Mouse (Mus musculus) naive thymus-derived CD4-positive, alpha-beta T cell, adult 2 months (primary cell): ENCODE data around the gene Phka1.
A peak's percentile ranks its signal among the peaks of the same experiment; 100 is the strongest.
"Not testable (repeated sequence)": the region's sequence is repeated elsewhere in the genome, so short reads cannot be mapped to it uniquely, and the experiment has no call there.

Experiments used
- DNase-seq: peaks from one replicate; pipeline ENCODE4 v3.0.0-alpha.2; 2011; ENCODE audit warnings: low read depth

Gene Phka1

GRCm38 (mm10) chrX:102643823-102644572 lies at the start of gene Phka1:
Gene Phka1 (minus strand): TSS chrX:102644246.
- no peak for DNase-seq

GRCm38 (mm10) chrX:102689252-102689651 lies 45.2 kb upstream of the Phka1 start:
- not testable (repeated sequence) for DNase-seq

DNA sequence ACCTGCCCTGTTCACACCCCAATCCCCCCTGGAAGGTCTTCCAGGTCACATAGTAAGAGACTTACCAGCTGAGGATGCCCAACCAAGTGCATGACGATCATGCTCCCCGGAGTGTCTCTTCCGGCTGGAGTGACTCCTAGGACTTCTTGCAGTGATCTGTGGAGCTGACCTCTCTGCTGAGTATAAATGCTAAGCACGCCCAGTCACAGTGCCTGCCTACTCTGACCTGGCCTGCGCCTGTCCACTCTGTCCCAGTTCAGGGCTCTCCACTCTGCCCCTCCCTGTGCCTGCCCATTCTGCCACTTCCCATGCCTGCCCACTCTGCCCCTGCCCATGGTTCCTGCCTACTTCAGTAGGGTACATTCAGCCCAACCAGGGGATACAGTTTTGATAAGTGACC lies 42.8 kb upstream of the Phka1 start, which contains the start of gene Gm3880:
Gene Gm3880 (minus strand): TSS at position 101 of the 400 bp plus-strand sequence.
- not testable (repeated sequence) for DNase-seq

DNA sequence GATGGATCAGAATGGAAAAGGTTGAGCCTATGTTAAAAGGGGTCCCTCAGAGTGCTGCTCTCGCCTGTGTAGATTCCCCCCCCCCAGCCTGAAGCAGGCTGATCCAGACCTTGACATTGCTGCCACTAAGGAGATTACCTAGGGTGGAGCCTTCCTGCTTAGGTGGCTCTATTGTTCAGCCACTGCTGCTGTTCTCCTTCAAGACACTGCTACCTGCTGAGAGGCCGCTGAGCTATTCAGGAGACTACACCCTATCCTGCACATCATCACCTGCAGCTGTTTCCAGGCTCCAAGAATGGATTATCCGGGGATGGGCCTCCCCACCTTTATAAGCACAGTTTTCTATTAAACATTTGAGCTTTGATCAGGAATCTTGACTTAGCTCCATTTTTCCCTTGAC lies 40.7 kb upstream of the Phka1 start:
- DNase-seq: not testable (repeated sequence)

GRCm38 (mm10) chrX:102666641-102667040 lies 22.6 kb upstream of the Phka1 start:
- DNase-seq: no peak

GRCm38 (mm10) chrX:102660712-102661111 lies 16.7 kb upstream of the Phka1 start:
- no peak for DNase-seq

- no peak for DNase-seq
Observed at GRCm38 (mm10) chrX:102645691-102646090, 1.6 kb upstream of the Phka1 start.

DNA sequence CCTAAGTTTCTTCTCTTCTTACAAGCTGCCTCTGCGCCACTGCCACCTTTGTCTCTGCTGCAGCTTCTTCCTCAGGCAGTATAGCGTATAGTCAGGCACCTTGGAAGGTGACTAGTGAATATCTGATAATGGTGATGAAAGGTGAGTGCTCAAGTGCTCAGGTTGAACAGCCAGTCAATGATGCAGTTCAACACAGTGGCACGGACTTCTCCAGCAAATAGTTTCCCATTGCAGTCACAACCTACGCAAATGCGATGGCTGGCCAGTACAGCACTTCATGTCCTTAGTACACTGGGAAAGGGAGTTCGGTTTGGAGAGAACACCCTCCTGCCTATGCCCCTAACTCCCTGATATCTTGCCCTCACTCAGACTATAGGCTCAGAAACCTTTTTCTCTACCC lies 1.1 kb upstream of the Phka1 start:
- DNase-seq: no peak

- no peak for DNase-seq
Observed at GRCm38 (mm10) chrX:102644573-102644951, 516 bp upstream of the Phka1 start.

DNA sequence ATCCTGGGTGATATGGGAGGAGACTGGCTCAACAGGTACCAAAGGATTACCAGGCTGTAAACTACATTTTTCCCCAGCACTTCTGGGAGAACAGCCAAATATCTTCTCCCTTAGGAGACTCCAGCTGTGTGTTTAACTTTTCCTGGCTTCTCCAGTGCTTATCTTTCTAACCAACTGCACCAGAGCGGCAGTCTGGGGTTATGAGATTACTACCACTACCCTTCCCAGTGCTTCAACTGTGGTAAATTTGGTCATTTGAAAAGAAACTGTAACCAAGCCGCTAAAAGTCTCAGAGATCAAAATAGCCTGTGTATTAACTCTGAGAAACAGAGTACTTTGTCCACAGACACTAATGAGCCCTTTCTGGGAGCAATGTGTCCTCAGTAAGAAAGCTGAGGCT lies 42.8 kb downstream of the Phka1 start:
- no peak for DNase-seq

DNA sequence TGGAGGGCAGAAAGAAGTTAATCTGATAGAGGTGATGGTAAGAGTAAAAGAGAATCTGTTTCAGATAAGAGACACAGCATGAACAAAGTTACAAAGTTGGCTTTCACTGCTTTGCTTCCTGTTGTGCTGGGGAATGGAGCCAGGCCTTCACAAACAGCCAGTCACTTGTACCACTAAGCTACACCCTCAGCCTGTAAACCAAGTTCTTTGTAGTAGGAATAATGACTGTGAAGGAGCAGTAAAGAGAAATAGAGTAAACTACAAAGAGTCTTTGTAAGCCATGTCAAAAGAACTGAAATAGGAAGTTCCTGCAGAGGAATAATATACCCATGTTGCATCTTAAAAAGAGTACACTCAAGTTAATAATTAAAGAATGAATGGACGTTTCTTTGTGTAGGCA lies 55.5 kb downstream of the Phka1 start:
- DNase-seq: no peak

DNA sequence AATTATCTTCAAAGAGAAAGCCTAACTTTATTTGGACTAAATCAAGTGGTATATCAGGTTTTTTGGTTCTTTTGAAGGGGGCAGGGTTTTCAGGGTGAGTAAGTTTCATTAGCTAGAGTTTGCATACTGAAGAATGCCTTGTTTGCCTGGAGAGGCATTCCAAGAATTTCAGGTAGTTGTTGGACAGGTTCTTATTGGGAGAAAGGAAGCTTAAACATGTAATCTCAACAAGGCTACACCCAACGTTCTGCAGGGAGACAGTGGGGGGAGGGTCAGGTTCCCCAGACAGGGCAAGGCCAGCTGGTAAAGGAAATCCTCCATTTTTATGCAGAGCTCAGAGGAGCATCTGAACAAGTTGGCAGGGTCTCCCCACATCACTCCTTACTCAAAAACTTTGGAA lies 72.9 kb downstream of the Phka1 start:
- DNase-seq: no peak

- DNase-seq: no peak
Observed at GRCm38 (mm10) chrX:102556906-102557305, 87.1 kb downstream of the Phka1 start.

GRCm38 (mm10) chrX:102509205-102509604 lies 134.8 kb downstream of the Phka1 start:
- no peak for DNase-seq

DNA sequence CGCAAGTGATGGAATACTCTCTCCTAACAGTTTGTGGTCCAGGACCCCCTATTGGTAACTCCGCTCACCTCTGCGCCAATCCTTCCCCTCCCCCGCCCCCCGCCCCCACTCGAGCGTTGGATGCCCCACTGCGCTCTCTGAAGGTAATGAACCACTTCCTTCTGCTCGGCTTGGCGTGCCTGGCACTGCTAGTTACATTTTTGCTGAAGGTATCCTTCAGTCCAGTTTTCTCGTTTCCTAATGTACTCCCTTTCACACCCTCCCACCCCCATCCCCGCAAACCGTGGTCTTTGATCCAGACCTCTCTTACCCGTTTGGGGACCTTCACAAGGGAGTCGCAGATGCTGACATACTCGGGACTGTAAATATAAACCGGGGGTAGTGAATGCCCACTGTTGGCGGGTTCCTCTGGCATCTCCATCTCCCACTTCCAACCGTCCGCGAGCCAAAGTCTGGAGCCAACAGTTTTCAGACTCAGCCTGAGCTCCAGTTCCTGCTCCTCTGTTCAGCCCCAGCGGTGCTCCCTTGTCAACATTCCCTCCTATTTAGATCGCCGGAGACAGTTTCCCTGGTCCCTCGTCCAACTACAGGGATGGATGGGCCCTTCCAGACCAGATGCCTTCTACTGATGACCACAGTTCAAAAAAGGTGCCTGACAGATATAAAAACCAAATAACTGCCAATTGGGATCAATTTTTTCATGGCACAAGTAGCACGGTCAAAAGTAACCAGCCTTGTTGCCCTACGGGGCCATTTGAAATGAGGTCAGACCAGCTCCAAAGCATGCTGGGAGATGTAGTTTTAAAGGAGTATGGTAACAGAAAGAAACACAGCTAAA lies 139.2 kb downstream of the Phka1 start, which contains the start of gene Hdac8:
Gene Hdac8 (minus strand): TSS at position 716 of the 838 bp plus-strand sequence.
- peak; percentile 75 for DNase-seq

DNA sequence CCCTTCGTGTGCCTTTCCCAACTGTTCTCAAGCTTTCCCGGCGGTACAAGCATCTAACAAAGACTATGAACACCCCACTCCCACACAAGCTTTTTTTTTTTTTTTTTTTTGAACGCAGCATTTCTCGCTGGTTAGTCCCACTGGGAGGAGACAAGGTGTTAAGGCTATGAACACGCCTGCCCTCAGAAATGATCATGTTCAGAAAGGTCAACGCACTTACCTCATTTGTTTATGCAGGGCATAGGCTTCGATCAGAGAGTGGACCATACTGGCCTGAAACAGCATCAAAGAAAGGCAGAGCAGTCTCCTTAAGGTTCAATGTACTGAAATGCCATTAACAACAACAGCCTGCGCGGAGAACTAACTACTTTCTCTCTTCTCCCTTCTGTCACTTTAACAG lies 139.9 kb downstream of the Phka1 start:
- peak; percentile 28 for DNase-seq

DNA sequence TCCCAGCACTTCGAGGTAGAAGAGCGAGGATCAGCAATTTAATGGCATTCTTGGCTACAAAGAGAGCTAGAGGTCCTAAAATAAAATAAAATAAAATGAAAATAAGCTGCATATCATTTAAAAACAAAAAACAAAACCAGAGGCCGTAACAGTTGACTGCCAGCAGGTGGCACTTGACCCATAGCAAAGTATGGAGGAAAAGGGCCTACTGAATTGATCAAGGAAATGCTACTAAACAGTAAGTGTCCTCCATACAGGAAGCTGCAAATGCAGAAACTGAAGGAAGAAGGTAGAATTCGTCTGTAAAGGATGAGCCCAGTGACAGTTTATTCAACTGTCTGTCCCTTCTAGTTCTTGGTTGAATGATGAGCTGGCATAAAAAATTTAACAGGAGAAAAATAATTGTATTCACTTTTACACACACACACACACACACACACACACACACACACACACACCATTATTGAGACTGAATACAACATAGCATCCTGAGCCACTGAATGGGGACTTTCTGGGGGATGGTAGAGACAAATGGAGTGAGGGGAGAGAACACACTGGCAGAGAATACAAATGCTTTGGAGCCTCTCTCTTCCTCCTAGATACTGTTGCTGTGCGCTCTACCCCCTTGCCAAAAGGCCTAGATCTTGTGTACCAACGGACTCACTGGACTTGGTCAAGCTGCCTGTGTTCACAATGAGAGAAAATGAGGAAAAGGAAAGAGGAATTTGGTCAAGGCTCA lies 149.9 kb downstream of the Phka1 start:
- peak; percentile 54 for DNase-seq

- DNase-seq: no peak
Observed at GRCm38 (mm10) chrX:102485575-102485974, 158.5 kb downstream of the Phka1 start.

DNA sequence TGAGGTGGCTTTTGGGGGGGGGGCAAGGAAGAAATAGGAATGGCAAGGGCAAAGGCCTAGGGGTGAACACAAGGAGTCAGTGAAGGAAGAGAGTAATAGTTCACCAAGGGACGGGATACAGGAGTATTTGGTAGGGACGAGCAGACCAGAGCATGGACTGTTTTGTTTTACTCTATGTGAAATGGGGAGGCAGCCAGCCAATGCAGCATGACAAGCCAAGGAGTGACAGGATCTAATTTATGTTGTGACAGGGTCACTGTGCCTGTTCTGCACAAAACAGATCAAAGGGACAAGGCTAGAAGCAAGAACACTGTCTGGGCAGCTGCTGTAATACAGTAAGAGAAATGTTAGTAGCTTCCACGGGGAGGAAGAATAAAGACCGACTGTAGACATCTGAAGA lies 164.4 kb downstream of the Phka1 start:
- DNase-seq: no peak

DNA sequence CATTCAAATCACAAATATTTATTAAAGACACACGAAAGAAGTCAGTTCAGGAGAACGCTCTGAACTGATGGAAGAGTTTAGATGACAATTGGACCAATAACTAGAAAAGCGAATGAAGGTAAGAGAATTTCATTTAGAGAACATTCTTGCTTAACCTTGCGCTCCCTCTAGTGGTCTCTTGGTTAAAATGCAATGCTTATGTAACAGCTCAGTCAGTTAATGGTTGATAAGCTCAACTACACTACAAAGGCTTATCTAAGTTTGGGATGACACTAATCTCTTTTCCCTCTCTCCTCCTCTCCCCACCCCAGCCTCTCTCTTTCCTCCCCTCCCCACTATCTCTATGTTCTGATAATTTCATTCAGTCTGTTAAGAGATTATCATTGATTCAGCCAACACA lies 165.1 kb downstream of the Phka1 start:
- peak; percentile 65 for DNase-seq

DNA sequence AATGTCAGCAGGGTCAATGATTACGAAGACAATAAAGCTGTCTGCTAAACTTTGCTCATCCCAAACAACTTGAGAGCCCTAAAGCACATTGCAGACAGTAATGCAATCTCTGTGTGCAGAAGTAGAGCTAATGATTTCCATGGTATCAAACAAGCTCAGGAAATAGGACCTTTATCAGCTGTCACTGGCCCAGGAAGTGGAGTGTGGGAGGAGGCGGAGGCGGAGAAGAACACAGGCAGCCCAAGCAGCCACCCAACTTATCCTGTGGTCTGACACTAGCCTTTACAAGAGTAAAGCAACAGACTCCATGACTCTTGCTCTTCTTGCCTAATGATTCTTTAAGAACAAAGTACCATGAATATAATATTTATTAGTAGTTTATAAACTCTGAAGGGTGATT lies 165.6 kb downstream of the Phka1 start:
- DNase-seq: no peak

DNA sequence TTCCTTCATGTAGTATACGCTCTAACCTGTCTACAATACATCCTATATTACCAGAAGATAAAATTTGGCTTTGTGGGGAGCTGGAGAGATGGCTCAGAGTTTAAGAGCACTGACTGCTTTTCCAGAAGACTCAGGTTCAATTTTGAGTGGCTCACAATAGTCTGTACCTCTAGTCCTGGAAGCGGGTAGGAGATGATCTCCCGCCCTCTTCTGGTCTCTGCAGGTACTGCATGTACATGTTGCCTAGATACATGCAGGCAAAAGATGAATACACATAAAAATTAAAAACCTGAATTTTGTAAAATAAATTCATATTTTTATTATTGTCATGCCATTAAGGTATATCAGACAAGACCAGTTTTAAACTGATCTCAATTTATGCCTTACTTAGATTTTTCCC lies 167.3 kb downstream of the Phka1 start:
- DNase-seq: peak; percentile 65
